Mouse (Mus musculus) C2C12 (cell line): ENCODE results near the gene Pgap2. TPM values are rescaled to one million over a fixed set of nuclear protein-coding genes. Genes with fewer than 3 reads are reported as not detected.
"Not testable (repeated sequence)": the region's sequence is repeated elsewhere in the genome, so short reads cannot be mapped to it uniquely, and the experiment has no call there.

Experiments used
- H3K27me3 ChIP-seq: one replicate; pipeline ENCODE4 v1.6.1; 2011; ENCODE audit not compliant: control insufficient read depth, insufficient read depth, insufficient read length
- H3K36me3 ChIP-seq: one replicate; pipeline ENCODE4 v1.6.1; 2011; ENCODE audit not compliant: control insufficient read depth, insufficient read depth
- H3K4me3 ChIP-seq: one replicate; pipeline ENCODE4 v1.5.1; 2011; ENCODE audit warnings: mild to moderate bottlenecking, control low read depth; ENCODE audit not compliant: poor library complexity, insufficient read depth, severe bottlenecking
- H3K79me2 ChIP-seq: one replicate; pipeline ENCODE4 v1.6.1; 2011; ENCODE audit not compliant: control insufficient read depth, insufficient read depth
- H3K79me3 ChIP-seq: one replicate; pipeline ENCODE4 v1.6.1; 2011; ENCODE audit warnings: low read depth, control low read depth
- H3ac ChIP-seq: one replicate; pipeline ENCODE3; 2011; ENCODE audit warnings: low read depth; ENCODE audit not compliant: control insufficient read depth, insufficient read length
- CEBPB ChIP-seq: IDR thresholded peaks from one replicate; pipeline ENCODE4 v1.6.1; 2011; ENCODE audit warnings: low read depth, mild to moderate bottlenecking, control low read depth, moderate library complexity
- CTCF ChIP-seq: IDR thresholded peaks from one replicate; pipeline ENCODE4 v1.5.1; 2011; ENCODE audit not compliant: control insufficient read depth, insufficient read depth, insufficient read length
- FOSL1 ChIP-seq: IDR thresholded peaks from one replicate; pipeline ENCODE4 v1.8.0; 2011; ENCODE audit warnings: mild to moderate bottlenecking, low read length; ENCODE audit not compliant: poor library complexity, insufficient read depth, severe bottlenecking
- MAX ChIP-seq: IDR thresholded peaks from one replicate; pipeline ENCODE4 v1.6.1; 2011; ENCODE audit warnings: mild to moderate bottlenecking, control low read depth
- MYOD1 ChIP-seq: IDR thresholded peaks from one replicate; pipeline ENCODE4 v1.6.1; 2011; ENCODE audit warnings: low read depth; ENCODE audit not compliant: control insufficient read depth, insufficient read length
- MYOG ChIP-seq: IDR thresholded peaks from one replicate; pipeline ENCODE4 v1.6.1; 2011; ENCODE audit not compliant: control insufficient read depth, insufficient read length; ENCODE audit errors: extremely low read depth
- USF1 ChIP-seq: IDR thresholded peaks from one replicate; pipeline ENCODE4 v1.6.1; 2011; ENCODE audit warnings: low read depth, mild to moderate bottlenecking, control low read depth, moderate library complexity
- polyA plus RNA-seq: library from polyadenylated mRNA; unstranded; fragments of >200 nt; fragmentation: generic; extraction: Trizol; gene quantifications from one replicate; pipeline ENCODE4 v1.2.1, GENCODE M21; 2012; ENCODE audit warnings: missing spikeins

Pgap2 gene
- polyA plus RNA-seq, 1 experiment, result 22.6 TPM

- TF ChIP-seq MYOD1 (no peak), USF1 (no peak), CTCF (no peak), CEBPB (no peak), MAX (no peak), FOSL1 (no peak), MYOG (no peak)
- Histone ChIP-seq H3K79me2 (no peaks in the 10 kb centered on the region), H3K27me3 (no peaks in the 10 kb centered on the region), H3K4me3 (no peak overlapping the region), H3K36me3 (no peaks in the 10 kb centered on the region), H3K79me3 (no peaks in the 10 kb centered on the region), H3ac (no peak overlapping the region)
Measured at GRCm38 (mm10) chr7:102256636-102257035, 46.6 kb downstream of the Pgap2 start.

GRCm38 (mm10) chr7:102258189-102258588 lies 48.2 kb downstream of the Pgap2 start:
- no peak overlapping the region for H3ac ChIP-seq
- H3K79me3 ChIP-seq, result no peaks in the 10 kb centered on the region
- no peaks in the 10 kb centered on the region for H3K36me3 ChIP-seq
- no peak overlapping the region for H3K4me3 ChIP-seq
- H3K27me3 ChIP-seq, result no peaks in the 10 kb centered on the region
- TF ChIP-seq CTCF, result peak; percentile 7
- TF ChIP-seq MYOD1, result no peak
- H3K79me2 ChIP-seq, result no peaks in the 10 kb centered on the region

GRCm38 (mm10) chr7:102258753-102259152 lies 48.7 kb downstream of the Pgap2 start:
- no peak overlapping the region for H3ac ChIP-seq
- TF ChIP-seq MAX (no peak), USF1 (no peak), MYOG (no peak), CTCF (no peak), MYOD1 (no peak), CEBPB (no peak), FOSL1 (no peak)

GRCm38 (mm10) chr7:102259716-102260479 lies 49.9 kb downstream of the Pgap2 start:
- H3K79me3 ChIP-seq, result no peaks in the 10 kb centered on the region
- no peak for TF ChIP-seq MAX
- TF ChIP-seq USF1, result no peak
- no peak for TF ChIP-seq MYOG
- no peak for TF ChIP-seq MYOD1
- TF ChIP-seq FOSL1, result no peak
- no peak for TF ChIP-seq CTCF
- no peak for TF ChIP-seq CEBPB
- no peaks in the 10 kb centered on the region for H3K36me3 ChIP-seq
- H3K27me3 ChIP-seq, result no peaks in the 10 kb centered on the region
- no peaks in the 10 kb centered on the region for H3K79me2 ChIP-seq
- H3ac ChIP-seq, result no peak overlapping the region
- H3K4me3 ChIP-seq, result no peak overlapping the region

More at GRCm38 (mm10) chr7:102258753-102259152, 48.7 kb downstream of the Pgap2 start:
- H3K36me3 ChIP-seq, result no peaks in the 10 kb centered on the region
- no peaks in the 10 kb centered on the region for H3K79me2 ChIP-seq
- no peaks in the 10 kb centered on the region for H3K27me3 ChIP-seq
- no peak overlapping the region for H3K4me3 ChIP-seq
- H3K79me3 ChIP-seq, result no peaks in the 10 kb centered on the region

- H3K4me3 ChIP-seq, result no peak overlapping the region
- H3K79me2 ChIP-seq, result no peaks in the 10 kb centered on the region
- no peaks in the 10 kb centered on the region for H3K36me3 ChIP-seq
Measured at GRCm38 (mm10) chr7:102260518-102260917, 50.5 kb downstream of the Pgap2 start.

GRCm38 (mm10) chr7:102263020-102263419 lies 53.0 kb downstream of the Pgap2 start:
- Histone ChIP-seq H3K79me3 (no peaks in the 10 kb centered on the region), H3ac (no peak overlapping the region), H3K27me3 (no peaks in the 10 kb centered on the region), H3K36me3 (no peaks in the 10 kb centered on the region), H3K4me3 (no peak overlapping the region), H3K79me2 (no peaks in the 10 kb centered on the region)
- TF ChIP-seq MAX (no peak), FOSL1 (no peak), CTCF (no peak), USF1 (no peak), MYOG (no peak), CEBPB (no peak), MYOD1 (no peak)

More at GRCm38 (mm10) chr7:102260518-102260917, 50.5 kb downstream of the Pgap2 start:
- Histone ChIP-seq H3K79me3 (no peaks in the 10 kb centered on the region), H3K27me3 (no peaks in the 10 kb centered on the region), H3ac (no peak overlapping the region)
- TF ChIP-seq CEBPB, result no peak
- no peak for TF ChIP-seq USF1
- no peak for TF ChIP-seq MYOG

GRCm38 (mm10) chr7:102266021-102266400 lies 56.0 kb downstream of the Pgap2 start:
- H3ac ChIP-seq, result not testable (repeated sequence)

More at GRCm38 (mm10) chr7:102266021-102266400, 56.0 kb downstream of the Pgap2 start:
- not testable (repeated sequence) for H3K79me2 ChIP-seq, H3K36me3 ChIP-seq, H3K79me3 ChIP-seq, H3K27me3 ChIP-seq, H3K4me3 ChIP-seq
